Mouse (Mus musculus) hindbrain, embryonic 10.5 days (tissue): ENCODE results near the gene Vmn1r76. TPM values are rescaled to one million over a fixed set of nuclear protein-coding genes. Genes with fewer than 3 reads are reported as not detected.

Source experiments
- DNase-seq: peaks from one replicate; pipeline ENCODE4 v3.0.0-alpha.2; 2017; ENCODE audit warnings: low spot score
- H3K27ac ChIP-seq: fragments of 300-500 bp; sonication (generic); 2 replicates; pipeline ENCODE4 v1.5.1; 2016; ENCODE audit warnings: mild to moderate bottlenecking, moderate library complexity
- H3K27me3 ChIP-seq: fragments of 300-500 bp; sonication (generic); 2 replicates; pipeline ENCODE4 v1.6.1; 2016; ENCODE audit warnings: mild to moderate bottlenecking; ENCODE audit not compliant: poor library complexity, insufficient read depth, severe bottlenecking
- H3K36me3 ChIP-seq: fragments of 300-500 bp; sonication (generic); 2 replicates; pipeline ENCODE4 v1.6.1; 2016; ENCODE audit warnings: mild to moderate bottlenecking, moderate library complexity
- H3K4me1 ChIP-seq: fragments of 300-500 bp; sonication (generic); replicated peaks from 2 replicates; pipeline ENCODE4 v1.6.1; 2016; ENCODE audit warnings: mild to moderate bottlenecking
- H3K4me3 ChIP-seq: fragments of 300-500 bp; sonication (generic); 2 replicates; pipeline ENCODE4 v1.5.1; 2016; ENCODE audit warnings: mild to moderate bottlenecking, moderate library complexity
- H3K9me3 ChIP-seq: fragments of 300-500 bp; sonication (generic); 2 replicates; pipeline ENCODE4 v1.6.1; 2016; ENCODE audit warnings: mild to moderate bottlenecking, moderate library complexity
- WGBS: fragments of 180-500 bp; shearing (Covaris S2); methylation state at CpG from one replicate; pipeline ENCODE4 v1.1.7; 2016; 5-methylcytosine and 5-hydroxymethylcytosine counted together
- polyA plus RNA-seq: library from polyadenylated mRNA; unstranded; fragments of >200 nt; fragmentation: Nextera tagmentation; extraction: Ambion mirVana; gene quantifications from 2 replicates; pipeline ENCODE4 v1.2.1, GENCODE M21; 2016

The Vmn1r76 gene
- polyA plus RNA-seq = not detected in 2 replicates

GRCm38 (mm10) chr7:11938113-11938512 is at the start of gene Vmn1r76:
Gene Vmn1r76 (minus strand): TSS chr7:11938213.
- Histone ChIP-seq H3K4me1 (no peaks in the 10 kb centered on the region), H3K27me3 (no peaks in the 10 kb centered on the region)
- DNase-seq = no peak

GRCm38 (mm10) chr7:11972611-11973010 is 34.6 kb upstream of the Vmn1r76 start:
- Histone ChIP-seq H3K36me3 (no peaks in the 10 kb centered on the region), H3K27ac (no peak overlapping the region), H3K27me3 (no peaks in the 10 kb centered on the region), H3K4me1 (no peaks in the 10 kb centered on the region), H3K4me3 (no peak overlapping the region), H3K9me3 (peaks cover 18% of the 10 kb centered on the region)
- no peak for DNase-seq

More at GRCm38 (mm10) chr7:11938113-11938512, at the start of gene Vmn1r76:
- H3K9me3 ChIP-seq = peaks cover 29% of the 10 kb centered on the region
- H3K36me3 ChIP-seq = no peaks in the 10 kb centered on the region
- H3K4me3 ChIP-seq = no peak within 1 kb of the TSS
- H3K27ac ChIP-seq = no peak within 1 kb of the TSS

GRCm38 (mm10) chr7:11947991-11948390 is 10.0 kb upstream of the Vmn1r76 start:
- Histone ChIP-seq H3K36me3 (no peaks in the 10 kb centered on the region), H3K27ac (no peak overlapping the region), H3K27me3 (no peaks in the 10 kb centered on the region), H3K4me1 (no peaks in the 10 kb centered on the region), H3K9me3 (peaks cover 51% of the 10 kb centered on the region), H3K4me3 (no peak overlapping the region)
- DNase-seq = no peak
- whole genome bisulfite sequencing = 69% methylated on average over 3 of the region's 3 CpGs

- Histone ChIP-seq H3K36me3 (no peaks in the 10 kb centered on the region), H3K4me3 (no peak within 1 kb of the TSS), H3K9me3 (peaks cover 11% of the 10 kb centered on the region), H3K27me3 (no peaks in the 10 kb centered on the region), H3K4me1 (no peaks in the 10 kb centered on the region), H3K27ac (no peak within 1 kb of the TSS)
- DNase-seq = no peak
Observed at GRCm38 (mm10) chr7:11874330-11874729, 63.7 kb downstream of the Vmn1r76 start, which contains the start of gene Vmn1r75. Gene Vmn1r75 (plus strand): TSS chr7:11874630.

Other genes starting within 250 kb of the Vmn1r76 start
- not detected in 2 replicates for gene Vmn1r73, start 207.9 kb downstream of the Vmn1r76 start, polyA plus RNA-seq
- gene Vmn1r74, start 104.2 kb downstream of the Vmn1r76 start, polyA plus RNA-seq = not detected in 2 replicates
- gene Vmn1r75, start 63.6 kb downstream of the Vmn1r76 start, polyA plus RNA-seq = not detected in 2 replicates
- gene Vmn1r77, start 98.5 kb upstream of the Vmn1r76 start, polyA plus RNA-seq = not detected in 2 replicates
- gene Vmn1r78, start 212.0 kb upstream of the Vmn1r76 start, polyA plus RNA-seq = not detected in 2 replicates
- not detected in 2 replicates for gene Vmn1r79, start 233.1 kb upstream of the Vmn1r76 start, polyA plus RNA-seq